Mouse (Mus musculus): ENCODE measurements around the gene Cyp2d12. TPM values are rescaled to one million over a fixed set of nuclear protein-coding genes. Genes with fewer than 3 reads are reported as not detected.

The Cyp2d12 gene
- polyA plus RNA-seq, 1 experiment from 2014 or later: not detected

- 78% methylated on average over 1 of the region's 1 CpGs for WGBS
- Histone ChIP-seq H3K4me2 (no peak overlapping the region), H3K4me3 (no peak overlapping the region), H3K9me3 (no peaks in the 10 kb centered on the region), H3K36me3 (no peaks in the 10 kb centered on the region), H3K4me1 (no peaks in the 10 kb centered on the region), H3K27ac (no peak overlapping the region), H3K27me3 (no peaks in the 10 kb centered on the region), H3K9ac (no peak overlapping the region)
- no peak for ATAC-seq (ENCODE audit: borderline replicate concordance, extremely low read depth, low FRiP score, low TSS enrichment)
These were observed 18.0 kb downstream of the Cyp2d12 start for GRCm38 (mm10) chr15:82572856-82573255.

GRCm38 (mm10) chr15:82579071-82579470, 24.2 kb downstream of the Cyp2d12 start:
- no peak for ATAC-seq (ENCODE audit: borderline replicate concordance, extremely low read depth, low FRiP score, low TSS enrichment)
- Histone ChIP-seq H3K9me3 (no peaks in the 10 kb centered on the region), H3K36me3 (no peaks in the 10 kb centered on the region), H3K9ac (no peak overlapping the region), H3K4me3 (no peak overlapping the region), H3K27ac (no peak overlapping the region), H3K4me2 (no peak overlapping the region), H3K4me1 (no peaks in the 10 kb centered on the region), H3K27me3 (no peaks in the 10 kb centered on the region)
- 60% methylated on average over 2 of the region's 2 CpGs for WGBS

GRCm38 (mm10) chr15:82582621-82583020, 27.7 kb downstream of the Cyp2d12 start:
- Histone ChIP-seq H3K4me1 (no peaks in the 10 kb centered on the region), H3K36me3 (no peaks in the 10 kb centered on the region), H3K4me2 (no peak overlapping the region), H3K27ac (no peak overlapping the region), H3K4me3 (no peak overlapping the region), H3K9ac (no peak overlapping the region), H3K27me3 (no peaks in the 10 kb centered on the region), H3K9me3 (no peaks in the 10 kb centered on the region)
- WGBS: 67% methylated on average over 9 of the region's 9 CpGs
- ATAC-seq (ENCODE audit: borderline replicate concordance, extremely low read depth, low FRiP score, low TSS enrichment): no peak

Small RNA genes lying within 50 kb of the gene (microRNA-seq; reads per million reads assigned to microRNA genes)
- not detected for gene Gm27924
- not detected for gene Gm28023

Other genes with a start within 250 kb of the Cyp2d12 start
- 47.0 and 52.3 TPM in 2 replicates for gene Naga, start 216.1 kb upstream of the Cyp2d12 start, polyA plus RNA-seq (2015; fragmentation: Nextera tagmentation; extraction: Ambion mirVana)
- 15.4 and 16.4 TPM in 2 replicates for gene Pheta2, start 216.1 kb upstream of the Cyp2d12 start, polyA plus RNA-seq (2015; fragmentation: Nextera tagmentation; extraction: Ambion mirVana)
- 235 and 254 TPM in 2 replicates for gene Smdt1, start 216.1 kb upstream of the Cyp2d12 start, polyA plus RNA-seq (2015; fragmentation: Nextera tagmentation; extraction: Ambion mirVana)
- 276 and 282 TPM in 2 replicates for gene Ndufa6, start 200.8 kb upstream of the Cyp2d12 start, polyA plus RNA-seq (2015; fragmentation: Nextera tagmentation; extraction: Ambion mirVana)
- 6.7 and 9.6 TPM in 2 replicates for gene Cyp2d22, start 174.8 kb upstream of the Cyp2d12 start, polyA plus RNA-seq (2015; fragmentation: Nextera tagmentation; extraction: Ambion mirVana)
- gene Cyp2d11, start 161.1 kb upstream of the Cyp2d12 start, polyA plus RNA-seq (2015; fragmentation: Nextera tagmentation; extraction: Ambion mirVana): not detected in 2 replicates
- 0.34 TPM in 1 of 2 replicates, not detected in the other for gene Cyp2d10, start 147.9 kb upstream of the Cyp2d12 start, polyA plus RNA-seq (2015; fragmentation: Nextera tagmentation; extraction: Ambion mirVana)
- gene Cyp2d9, start 121.6 kb upstream of the Cyp2d12 start, polyA plus RNA-seq (2015; fragmentation: Nextera tagmentation; extraction: Ambion mirVana): not detected in 2 replicates
- not detected in 2 replicates for gene Cyp2d34, start 65.9 kb downstream of the Cyp2d12 start, polyA plus RNA-seq (2015; fragmentation: Nextera tagmentation; extraction: Ambion mirVana)
- not detected in 2 replicates for gene Cyp2d40, start 209.1 kb downstream of the Cyp2d12 start, polyA plus RNA-seq (2015; fragmentation: Nextera tagmentation; extraction: Ambion mirVana)
- 0.19 and 0.22 TPM in 2 replicates for gene Cyp2d26, start 239.2 kb downstream of the Cyp2d12 start, polyA plus RNA-seq (2015; fragmentation: Nextera tagmentation; extraction: Ambion mirVana)

Measured in lung, embryonic 15.5 days (tissue).